Mouse (Mus musculus) liver, adult 2 months (tissue): ENCODE results near the gene Them4.

Experiments
- CTCF ChIP-seq: fragments of 200-500 bp; IDR thresholded peaks from 2 replicates; pipeline ENCODE4 v1.5.1; 2011; ENCODE audit warnings: low read depth, low read length, control low read depth
- POLR2A ChIP-seq: fragments of 200-500 bp; IDR thresholded peaks from 2 replicates; pipeline ENCODE4 v1.6.1; 2011; ENCODE audit warnings: low read length, control low read depth; ENCODE audit not compliant: insufficient read depth; ENCODE audit errors: extremely low read depth

GRCm38 (mm10) chr3:94367511-94367910, 57.6 kb downstream of the Them4 start:
- TF ChIP-seq POLR2A, result no peak
- TF ChIP-seq CTCF, result no peak
